Mouse (Mus musculus): ENCODE results near the gene Nxpe3.

DNA sequence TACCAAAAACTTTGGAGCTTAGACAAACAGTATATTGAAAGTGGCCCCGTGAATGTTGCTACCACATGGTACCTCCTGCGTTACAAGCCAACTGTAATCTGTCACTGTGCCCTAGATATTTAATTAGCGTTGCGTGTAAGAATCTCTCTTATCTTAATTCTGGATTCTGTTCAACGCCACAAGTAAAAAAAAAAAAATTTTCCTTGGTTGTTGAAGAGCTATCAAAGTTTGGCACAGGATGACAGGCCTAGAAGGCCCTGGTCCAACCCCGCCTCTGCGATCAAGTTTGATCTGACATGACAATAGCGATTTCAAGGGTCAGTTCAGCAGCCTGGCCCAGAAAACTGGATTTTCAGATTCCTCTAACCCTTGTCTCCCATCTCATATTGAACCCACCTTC, 62.5 kb downstream of the Nxpe3 start:
- TF ChIP-seq POLR2A (IDR thresholded peaks at IDR 0.05; ENCODE audit: low read depth, low read length) (no peak), CTCF (IDR thresholded peaks at IDR 0.05; ENCODE audit: borderline replicate concordance, insufficient read depth, low read length) (no peak)
